Mouse (Mus musculus) common myeloid progenitor, adult 5-6 weeks (primary cell): ENCODE measurements at regions not wholly inside any gene's neighbourhood (a gene's known extent, or its start where the extent isn't known, plus 50 kb on each side); places are given as distances from the start of the nearest gene placed in this dataset.

ENCODE experiments used
- ATAC-seq: replicated peaks from 2 replicates; pipeline ENCODE4 v1.8.0; 2016; ENCODE audit warnings: low read depth, mild to moderate bottlenecking, moderate TSS enrichment, inconsistent platforms; ENCODE audit not compliant: poor library complexity, severe bottlenecking

GRCm38 (mm10) chr3:3746542-3746941 is 2004.1 kb upstream of the Gm8797 start:
- ATAC-seq = no peak

GRCm38 (mm10) chr3:3751596-3752251 is 1998.9 kb upstream of the Gm8797 start:
- ATAC-seq = peak; percentile 63

GRCm38 (mm10) chr3:3761346-3761745 is 1989.3 kb upstream of the Gm8797 start:
- no peak for ATAC-seq

- ATAC-seq = no peak
Measured at GRCm38 (mm10) chr3:3784200-3784599, 1966.4 kb upstream of the Gm8797 start.

- ATAC-seq = no peak
Measured at GRCm38 (mm10) chr3:3786039-3786438, 1964.6 kb upstream of the Gm8797 start.

- ATAC-seq = no peak
Measured at GRCm38 (mm10) chr3:3807821-3808220, 1942.8 kb upstream of the Gm8797 start.

- no peak for ATAC-seq
Measured at GRCm38 (mm10) chr3:3829020-3829419, 1921.6 kb upstream of the Gm8797 start.

- ATAC-seq = no peak
Measured at GRCm38 (mm10) chr3:3831411-3832286, 1919.0 kb upstream of the Gm8797 start.
